Mouse (Mus musculus) midbrain, embryonic 10.5 days (tissue): ENCODE measurements around the gene Arsg. TPM values are rescaled to one million over a fixed set of nuclear protein-coding genes. Genes with fewer than 3 reads are reported as not detected.

Source experiments
- DNase-seq: peaks from one replicate; pipeline ENCODE4 v3.0.0-alpha.2; 2017; ENCODE audit warnings: low spot score
- H3K27ac ChIP-seq: fragments of 300-500 bp; sonication (generic); replicated peaks from 2 replicates; pipeline ENCODE4 v1.5.1; 2016; ENCODE audit warnings: mild to moderate bottlenecking
- H3K27me3 ChIP-seq: fragments of 300-500 bp; sonication (generic); 2 replicates; pipeline ENCODE4 v1.6.1; 2016; ENCODE audit warnings: low read depth, mild to moderate bottlenecking; ENCODE audit not compliant: poor library complexity, severe bottlenecking
- H3K36me3 ChIP-seq: fragments of 300-500 bp; sonication (generic); 2 replicates; pipeline ENCODE4 v1.6.1; 2016; ENCODE audit warnings: mild to moderate bottlenecking, moderate library complexity
- H3K4me1 ChIP-seq: fragments of 300-500 bp; sonication (generic); 2 replicates; pipeline ENCODE4 v1.6.1; 2016
- H3K4me3 ChIP-seq: fragments of 300-500 bp; sonication (generic); 2 replicates; pipeline ENCODE4 v1.5.1; 2016; ENCODE audit warnings: mild to moderate bottlenecking, moderate library complexity
- H3K9me3 ChIP-seq: fragments of 300-500 bp; sonication (generic); replicated peaks from 2 replicates; pipeline ENCODE4 v1.6.1; 2016; ENCODE audit warnings: mild to moderate bottlenecking
- WGBS: fragments of 180-500 bp; shearing (Covaris S2); methylation state at CpG from one replicate; pipeline ENCODE4 v1.1.7; 2016; 5-methylcytosine and 5-hydroxymethylcytosine counted together
- polyA plus RNA-seq: library from polyadenylated mRNA; unstranded; fragments of >200 nt; fragmentation: Nextera tagmentation; extraction: Ambion mirVana; gene quantifications from 2 replicates; pipeline ENCODE4 v1.2.1, GENCODE M21; 2016

The Arsg gene
- polyA plus RNA-seq, 1 experiment from 2014 or later = 1.9 TPM

DNA sequence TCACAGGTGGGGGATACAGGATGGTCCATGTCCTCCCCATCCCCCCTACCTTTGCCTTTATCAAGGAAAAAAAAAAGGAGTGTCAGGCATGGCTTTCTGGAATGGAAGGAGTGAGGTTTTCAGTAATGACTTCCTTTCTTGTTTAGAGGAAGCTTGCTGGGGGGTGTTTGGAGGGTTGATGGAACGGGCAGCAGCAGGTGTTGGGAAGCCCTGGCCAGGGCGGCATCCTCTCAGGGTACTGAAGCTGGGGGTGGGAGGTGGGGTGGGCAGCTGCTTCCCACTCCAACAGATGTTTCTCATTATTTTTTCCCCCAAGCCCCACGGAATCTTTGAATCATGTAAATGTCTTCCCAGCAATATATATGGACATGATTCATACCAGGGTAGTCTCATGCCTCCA, 88.3 kb downstream of the Arsg start:
- WGBS = 76% methylated on average over 3 of the region's 3 CpGs
- no peak overlapping the region for H3K27ac ChIP-seq
- H3K4me3 ChIP-seq = no peak overlapping the region
- DNase-seq = no peak
- H3K4me1 ChIP-seq = no peaks in the 10 kb centered on the region
- H3K9me3 ChIP-seq = no peaks in the 10 kb centered on the region
- H3K27me3 ChIP-seq = no peaks in the 10 kb centered on the region
- no peaks in the 10 kb centered on the region for H3K36me3 ChIP-seq

DNA sequence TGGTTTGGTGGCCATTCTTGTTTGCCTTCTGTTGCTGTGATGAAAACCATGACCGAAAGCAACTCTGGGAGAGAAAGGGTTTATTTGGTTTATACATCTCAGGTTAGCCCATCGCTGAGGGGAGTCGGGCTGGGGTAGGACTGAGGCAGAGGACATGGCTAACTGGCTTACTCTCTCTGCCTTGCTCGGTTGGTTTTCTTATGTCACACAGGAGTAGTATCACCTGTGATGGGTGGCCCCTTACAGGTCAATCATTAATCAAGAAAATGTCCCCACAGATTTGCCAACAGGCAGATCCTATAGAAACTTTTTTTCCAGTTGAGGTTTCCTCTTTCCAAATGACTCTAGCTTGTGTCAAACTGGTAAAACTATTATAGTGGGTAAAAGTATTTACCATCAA, 90.5 kb downstream of the Arsg start:
- Histone ChIP-seq H3K36me3 (no peaks in the 10 kb centered on the region), H3K9me3 (no peaks in the 10 kb centered on the region), H3K4me3 (no peak overlapping the region), H3K27me3 (no peaks in the 10 kb centered on the region), H3K27ac (no peak overlapping the region), H3K4me1 (no peaks in the 10 kb centered on the region)
- 91% methylated on average over 4 of the region's 4 CpGs for WGBS
- no peak for DNase-seq

DNA sequence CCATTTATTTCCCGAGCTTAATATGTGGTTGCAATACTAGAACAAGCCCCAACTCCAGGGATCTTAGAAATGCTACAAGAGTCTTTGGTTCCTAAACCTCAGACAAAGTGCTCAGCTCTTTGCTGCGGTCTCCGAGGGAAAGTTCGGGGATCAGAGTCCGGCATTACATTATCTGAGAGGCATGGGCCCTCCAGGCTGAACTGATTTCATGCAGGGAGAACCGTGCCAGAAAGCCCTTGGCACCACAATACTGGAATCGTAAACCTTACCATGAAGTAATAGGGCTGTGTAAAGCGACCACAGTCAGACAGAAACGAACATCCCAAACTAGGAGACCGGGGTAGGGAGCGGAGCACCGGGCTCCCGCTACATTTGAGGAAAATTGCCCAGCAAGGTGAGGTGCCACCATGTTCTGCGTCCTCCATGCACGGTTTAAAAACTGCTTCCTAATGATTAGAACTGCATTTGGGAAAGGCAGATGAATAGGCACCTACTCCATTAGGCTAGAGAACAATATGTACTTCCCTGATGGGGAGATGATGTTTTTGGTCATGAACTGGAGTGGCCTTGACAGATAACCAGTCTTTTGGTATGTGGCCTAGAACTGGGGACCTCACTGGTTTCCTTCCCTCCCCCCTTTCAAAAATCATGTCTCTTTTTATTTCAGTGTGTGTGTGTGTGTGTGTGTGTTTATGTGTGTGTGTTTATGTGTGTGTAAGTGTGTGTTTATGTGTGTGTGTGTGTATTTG, 91.5 kb downstream of the Arsg start:
- no peak for DNase-seq
- Histone ChIP-seq H3K27ac (no peak overlapping the region), H3K27me3 (no peaks in the 10 kb centered on the region), H3K9me3 (no peaks in the 10 kb centered on the region), H3K4me1 (no peaks in the 10 kb centered on the region), H3K4me3 (no peak overlapping the region), H3K36me3 (no peaks in the 10 kb centered on the region)
- WGBS = 90% methylated on average over 15 of the region's 15 CpGs

DNA sequence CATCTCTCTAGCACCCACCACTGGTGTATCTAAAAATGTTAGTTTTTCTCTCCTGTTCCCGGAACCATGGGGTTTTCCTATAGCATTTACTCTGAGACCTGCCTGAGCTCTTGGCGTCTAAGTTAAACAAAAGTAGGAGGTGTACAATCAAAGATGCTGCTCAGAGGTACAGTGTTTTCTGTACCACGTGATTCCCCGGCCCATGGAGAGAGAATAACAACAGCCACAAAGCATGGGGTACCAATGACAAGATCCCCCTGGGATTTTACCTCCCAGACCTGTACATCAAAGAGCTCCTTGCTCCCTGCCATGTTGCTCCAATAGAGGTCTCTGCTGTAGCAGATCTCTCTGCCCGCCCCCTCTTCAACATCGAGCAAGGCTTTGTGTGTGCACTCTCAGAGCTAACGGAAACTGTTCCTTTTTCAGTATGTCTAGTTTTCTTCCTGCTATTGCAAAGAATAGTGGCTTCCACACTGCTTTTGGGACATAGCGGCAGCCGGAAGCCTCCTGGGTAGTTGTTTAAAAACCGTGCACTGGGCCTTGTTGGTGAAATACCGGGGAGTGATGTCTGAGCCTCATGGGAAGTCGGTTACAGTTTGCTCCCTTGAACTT, 95.9 kb downstream of the Arsg start:
- Histone ChIP-seq H3K27me3 (no peaks in the 10 kb centered on the region), H3K4me3 (no peak overlapping the region), H3K9me3 (no peaks in the 10 kb centered on the region), H3K36me3 (no peaks in the 10 kb centered on the region), H3K27ac (no peak overlapping the region), H3K4me1 (no peaks in the 10 kb centered on the region)
- 69% methylated on average over 12 of the region's 12 CpGs for WGBS
- no peak for DNase-seq

DNA sequence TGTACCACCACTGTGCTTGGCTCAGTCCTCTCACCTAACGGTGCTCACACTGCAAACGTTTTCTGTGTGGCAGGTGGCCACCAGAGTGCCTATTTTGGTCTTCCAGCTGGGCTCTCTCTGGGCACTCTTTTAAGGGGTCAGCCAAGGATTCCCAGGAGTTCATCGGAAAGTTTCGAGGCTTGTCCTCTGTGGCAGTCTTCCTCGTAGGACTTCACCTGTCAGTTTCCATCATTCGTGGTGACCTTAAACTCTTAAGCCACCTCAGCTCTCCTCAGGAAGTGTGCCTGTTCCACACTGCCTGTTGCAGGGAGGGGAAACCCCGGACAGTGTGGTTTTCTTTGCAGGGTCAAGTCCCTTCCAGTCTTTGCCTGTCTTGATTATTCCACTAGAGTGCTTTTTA, 96.6 kb downstream of the Arsg start:
- WGBS = 75% methylated on average over 7 of the region's 7 CpGs
- Histone ChIP-seq H3K4me1 (no peaks in the 10 kb centered on the region), H3K27me3 (no peaks in the 10 kb centered on the region), H3K9me3 (no peaks in the 10 kb centered on the region), H3K4me3 (no peak overlapping the region), H3K36me3 (no peaks in the 10 kb centered on the region), H3K27ac (no peak overlapping the region)
- no peak for DNase-seq

DNA sequence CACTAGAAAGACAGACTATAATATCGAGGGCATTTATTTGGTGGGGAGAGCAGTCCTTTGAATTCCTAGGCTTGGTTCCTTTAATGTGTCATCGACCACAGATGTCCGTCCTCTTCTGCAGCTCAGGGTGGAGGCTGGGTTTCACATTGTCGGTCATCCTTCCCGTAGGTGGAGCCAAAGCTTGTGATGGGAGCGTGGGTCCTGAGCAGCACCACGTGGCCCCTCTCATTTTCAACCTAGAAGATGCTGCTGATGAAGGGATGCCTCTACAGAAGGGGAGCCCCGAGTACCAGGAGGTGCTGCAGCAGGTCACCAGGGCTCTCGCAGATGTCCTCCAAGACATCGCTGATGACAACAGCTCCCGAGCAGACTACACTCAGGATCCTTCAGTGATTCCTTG, 98.9 kb downstream of the Arsg start:
- H3K27ac ChIP-seq = no peak overlapping the region

DNA sequence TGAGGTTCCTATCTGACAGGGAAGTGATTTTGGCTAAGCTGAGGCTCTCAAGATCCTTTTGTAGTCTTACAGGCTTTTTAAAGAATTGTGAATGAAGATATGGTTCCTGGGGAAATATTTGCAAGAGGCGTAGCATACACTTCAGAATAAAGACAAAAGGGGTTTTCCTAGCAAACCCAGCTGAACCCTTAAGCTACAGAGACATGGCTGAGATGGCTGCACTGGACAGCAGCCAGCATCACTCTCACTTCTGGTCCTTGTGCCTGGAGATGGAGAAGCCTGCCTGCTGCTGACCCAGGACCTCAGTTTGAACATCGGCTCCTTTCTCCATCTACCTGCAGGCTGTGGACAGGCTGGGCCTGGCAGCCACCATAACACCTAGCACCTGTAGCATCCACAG, 101.4 kb downstream of the Arsg start:
- no peak for DNase-seq
- Histone ChIP-seq H3K4me3 (no peak overlapping the region), H3K9me3 (no peaks in the 10 kb centered on the region), H3K27me3 (no peaks in the 10 kb centered on the region), H3K4me1 (no peaks in the 10 kb centered on the region), H3K36me3 (peaks cover 5% of the 10 kb centered on the region; the same call in 1 of the 2 replicates), H3K27ac (no peak overlapping the region)
- 92% methylated on average over 2 of the region's 2 CpGs for WGBS

More for the DNA sequence above, 98.9 kb downstream of the Arsg start:
- Histone ChIP-seq H3K9me3 (no peaks in the 10 kb centered on the region), H3K36me3 (no peaks in the 10 kb centered on the region), H3K27me3 (no peaks in the 10 kb centered on the region), H3K4me1 (no peaks in the 10 kb centered on the region), H3K4me3 (no peak overlapping the region)
- DNase-seq = no peak
- WGBS = 86% methylated on average over 11 of the region's 11 CpGs

DNA sequence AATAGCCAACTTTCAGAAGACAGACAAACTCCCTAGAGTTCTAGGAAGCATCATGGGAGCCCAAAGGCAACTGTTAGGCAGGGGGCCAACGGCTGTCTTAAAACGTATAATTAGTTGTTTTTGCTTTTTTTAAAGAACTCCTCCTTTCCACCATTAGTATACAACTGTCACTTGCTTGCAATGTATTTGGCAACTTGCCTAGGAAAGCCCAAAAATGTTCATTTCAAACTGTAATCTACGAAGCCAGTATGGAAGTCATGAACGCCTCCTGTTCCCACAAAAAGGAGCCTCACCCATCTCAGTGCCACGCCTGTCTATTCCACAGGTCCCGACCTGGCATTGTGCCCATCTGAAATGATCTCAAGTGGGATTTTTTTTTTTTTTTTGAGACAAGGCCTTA, 102.7 kb downstream of the Arsg start:
- H3K4me3 ChIP-seq = no peak overlapping the region
- 91% methylated on average over 6 of the region's 6 CpGs for WGBS
- H3K9me3 ChIP-seq = no peaks in the 10 kb centered on the region
- H3K27ac ChIP-seq = no peak overlapping the region
- no peaks in the 10 kb centered on the region for H3K4me1 ChIP-seq
- no peak for DNase-seq
- no peaks in the 10 kb centered on the region for H3K27me3 ChIP-seq
- peaks cover 6% of the 10 kb centered on the region; the same call in 1 of the 2 replicates for H3K36me3 ChIP-seq

DNA sequence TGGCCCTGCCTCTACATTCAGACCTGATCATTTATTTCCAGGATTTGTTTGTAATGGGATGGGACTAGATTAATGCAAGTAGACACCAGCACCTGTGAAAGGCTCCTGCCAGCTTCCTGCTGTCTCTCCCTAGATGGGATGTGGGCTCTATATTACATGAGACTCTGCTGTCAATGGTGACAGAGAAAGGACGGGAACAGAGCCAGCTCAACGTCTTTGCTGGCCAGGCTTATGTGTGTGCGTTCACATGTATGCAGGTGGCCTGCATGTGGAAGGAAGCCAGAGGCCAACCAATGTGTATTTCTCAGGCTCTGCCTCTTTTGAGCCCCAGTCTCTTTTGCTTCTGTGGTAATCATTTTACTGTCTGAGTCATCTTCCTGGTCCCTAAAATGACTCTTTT, 105.4 kb downstream of the Arsg start:
- 97% methylated on average over 3 of the region's 3 CpGs for WGBS
- peaks cover 6% of the 10 kb centered on the region; the same call in 1 of the 2 replicates for H3K36me3 ChIP-seq
- H3K27ac ChIP-seq = no peak overlapping the region
- no peaks in the 10 kb centered on the region for H3K9me3 ChIP-seq
- DNase-seq = no peak
- no peaks in the 10 kb centered on the region for H3K27me3 ChIP-seq
- H3K4me1 ChIP-seq = peaks cover 15% of the 10 kb centered on the region
- no peak overlapping the region for H3K4me3 ChIP-seq

DNA sequence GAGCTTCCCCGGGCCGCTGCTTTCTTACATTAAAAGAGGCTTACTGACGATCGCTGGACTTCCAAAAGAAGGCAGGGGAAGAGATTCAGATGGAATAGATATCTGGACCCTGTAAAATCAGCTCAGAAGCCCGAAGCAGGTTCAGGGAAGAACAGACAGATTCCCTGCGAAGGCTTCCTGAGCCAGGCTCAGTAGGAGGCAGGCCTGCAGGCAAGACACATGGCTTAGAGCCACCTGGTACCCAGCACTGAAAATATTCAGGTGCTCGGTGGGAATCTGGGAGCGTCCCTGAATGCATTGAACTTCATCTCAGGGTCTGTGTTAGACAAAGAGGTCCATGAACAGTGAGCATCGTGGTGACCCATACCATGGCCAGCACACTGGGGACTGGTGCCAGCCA, 106.8 kb downstream of the Arsg start:
- DNase-seq = no peak
- H3K36me3 ChIP-seq = peaks cover 6% of the 10 kb centered on the region; the same call in 1 of the 2 replicates
- H3K9me3 ChIP-seq = no peaks in the 10 kb centered on the region
- no peak overlapping the region for H3K27ac ChIP-seq
- no peaks in the 10 kb centered on the region for H3K27me3 ChIP-seq
- no peak overlapping the region for H3K4me3 ChIP-seq
- H3K4me1 ChIP-seq = peaks cover 15% of the 10 kb centered on the region
- WGBS = 92% methylated on average over 9 of the region's 9 CpGs

DNA sequence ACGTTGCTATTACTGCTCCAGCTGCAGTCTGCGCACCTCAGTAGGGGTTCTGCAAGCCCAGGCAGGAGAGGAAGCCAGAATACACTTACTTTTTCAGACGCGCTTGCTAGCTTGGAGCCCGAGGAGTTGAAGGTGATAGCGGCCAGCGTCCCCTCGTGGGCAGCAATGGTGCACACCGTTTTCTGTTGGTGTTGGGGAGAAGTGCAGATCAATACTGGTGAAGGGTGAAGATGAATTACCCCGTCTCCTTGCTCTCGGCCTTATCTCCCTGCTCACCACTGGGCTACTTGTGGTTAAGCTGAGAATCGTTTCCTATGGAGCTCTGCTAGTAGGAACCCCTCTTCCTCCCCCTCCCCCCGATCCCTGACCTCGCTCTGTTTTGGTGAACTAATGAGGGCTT, 110.8 kb downstream of the Arsg start:
- WGBS = 76% methylated on average over 14 of the region's 14 CpGs
- H3K4me3 ChIP-seq = no peak overlapping the region
- no peak for DNase-seq
- H3K4me1 ChIP-seq = peaks cover 21% of the 10 kb centered on the region
- H3K9me3 ChIP-seq = no peaks in the 10 kb centered on the region
- 0 out of 2 replicates have a peak overlapping the region, but pooled peaks have one; percentile 6 for H3K27ac ChIP-seq
- H3K36me3 ChIP-seq = peaks cover 6% of the 10 kb centered on the region; the same call in 1 of the 2 replicates
- H3K27me3 ChIP-seq = no peaks in the 10 kb centered on the region

DNA sequence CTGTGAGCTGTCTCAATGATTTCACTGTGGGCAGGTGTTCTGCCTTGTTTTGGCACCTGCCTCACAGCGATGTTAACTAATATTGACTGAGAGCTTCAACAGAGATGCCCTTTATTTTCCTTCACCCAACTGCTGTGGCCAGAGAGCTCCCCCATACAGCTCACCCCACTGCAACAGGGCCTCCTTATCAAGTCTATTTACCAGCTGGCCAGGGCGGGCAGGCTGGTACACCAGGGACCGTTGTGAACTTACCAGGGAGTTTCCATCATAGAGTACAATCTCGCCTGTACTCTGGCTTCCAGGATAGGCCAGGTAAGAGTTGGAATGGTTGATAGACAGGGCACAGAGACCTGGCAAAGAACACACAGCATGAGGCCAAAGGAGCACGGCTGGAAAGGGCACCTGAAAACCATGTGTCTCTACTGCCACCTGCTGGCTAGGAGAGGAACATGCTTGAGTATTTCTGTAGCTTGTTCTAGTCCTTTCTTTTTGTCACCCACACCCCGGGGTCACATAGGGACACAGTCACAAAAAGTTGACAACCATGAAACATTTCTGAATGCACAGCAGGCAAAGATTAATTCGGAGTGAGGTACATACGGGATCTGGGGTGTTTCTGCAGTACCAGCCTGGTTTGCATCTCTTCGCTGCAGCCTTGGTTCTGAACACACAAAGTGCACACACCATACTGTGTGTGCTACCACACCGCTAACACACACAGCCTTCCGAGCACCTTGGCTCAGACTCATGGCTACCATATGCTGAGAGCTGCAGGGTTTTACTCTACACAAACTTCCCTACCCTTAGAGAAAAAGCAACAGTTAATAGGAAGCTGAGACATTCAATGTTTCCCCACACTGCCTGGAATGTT, 111.9 kb downstream of the Arsg start:
- Histone ChIP-seq H3K9me3 (no peaks in the 10 kb centered on the region), H3K4me1 (peaks cover 21% of the 10 kb centered on the region), H3K4me3 (no peak overlapping the region), H3K36me3 (no peaks in the 10 kb centered on the region), H3K27ac (no peak overlapping the region), H3K27me3 (no peaks in the 10 kb centered on the region)
- 52% methylated on average over 11 of the region's 11 CpGs for WGBS
- peak; percentile 76 for DNase-seq

DNA sequence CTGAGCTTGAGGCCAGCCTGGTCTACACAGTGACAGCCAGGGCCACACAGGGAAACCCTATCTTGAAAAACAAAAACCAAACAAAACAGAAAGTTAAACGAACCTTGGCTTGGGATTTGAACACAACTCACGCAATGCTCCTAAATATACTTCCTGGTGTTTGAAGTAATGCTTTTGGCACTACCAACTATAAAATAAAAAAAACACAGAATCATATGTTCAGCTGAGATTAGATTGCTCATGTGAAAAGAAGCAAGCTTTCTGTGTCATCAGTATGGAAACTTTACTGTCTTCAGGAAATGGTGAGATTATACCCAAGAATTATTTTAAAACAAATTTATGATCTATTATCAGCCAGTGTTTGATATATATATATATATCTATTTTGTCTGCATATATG, 113.2 kb downstream of the Arsg start:
- Histone ChIP-seq H3K4me3 (no peak overlapping the region), H3K36me3 (no peaks in the 10 kb centered on the region), H3K27ac (no peak overlapping the region), H3K9me3 (no peaks in the 10 kb centered on the region), H3K27me3 (no peaks in the 10 kb centered on the region), H3K4me1 (peaks cover 21% of the 10 kb centered on the region)
- no peak for DNase-seq
- 79% methylated on average over 2 of the region's 2 CpGs for WGBS
